Mouse (Mus musculus) heart, embryonic 15.5 days (tissue): ENCODE data around the gene Camta1. TPM values are rescaled to one million over a fixed set of nuclear protein-coding genes. Genes with fewer than 3 reads are reported as not detected.

Source experiments
- ATAC-seq: fragments of 200-750 bp; cut with Nextera tagmentation; replicated peaks from 2 replicates; pipeline ENCODE4 v1.8.0; 2017; ENCODE audit warnings: low read depth, moderate TSS enrichment; ENCODE audit not compliant: insufficient number of reproducible peaks, insufficient read depth, low FRiP score
- H3K27ac ChIP-seq: fragments of 300-500 bp; sonication (generic); 2 replicates; pipeline ENCODE4 v1.5.1; 2015; ENCODE audit warnings: mild to moderate bottlenecking, inconsistent platforms
- H3K27me3 ChIP-seq: fragments of 300-500 bp; sonication (generic); 2 replicates; pipeline ENCODE4 v1.6.1; 2015; ENCODE audit warnings: inconsistent platforms
- H3K36me3 ChIP-seq: fragments of 300-500 bp; sonication (generic); 2 replicates; pipeline ENCODE4 v1.6.1; 2015; ENCODE audit warnings: mild to moderate bottlenecking, inconsistent platforms
- H3K4me1 ChIP-seq: fragments of 300-500 bp; sonication (generic); replicated peaks from 2 replicates; pipeline ENCODE4 v1.6.1; 2015; ENCODE audit warnings: inconsistent platforms
- H3K4me2 ChIP-seq: fragments of 300-500 bp; sonication (generic); 2 replicates; pipeline ENCODE4 v1.6.1; 2015; ENCODE audit warnings: inconsistent platforms, mild to moderate bottlenecking, moderate library complexity
- H3K4me3 ChIP-seq: fragments of 300-500 bp; sonication (generic); 2 replicates; pipeline ENCODE4 v1.5.1; 2015; ENCODE audit warnings: mild to moderate bottlenecking, inconsistent platforms
- H3K9ac ChIP-seq: fragments of 300-500 bp; sonication (generic); 2 replicates; pipeline ENCODE4 v1.6.1; 2015; ENCODE audit warnings: mild to moderate bottlenecking, inconsistent platforms
- H3K9me3 ChIP-seq: fragments of 300-500 bp; sonication (generic); replicated peaks from 2 replicates; pipeline ENCODE4 v1.6.1; 2016; ENCODE audit warnings: inconsistent platforms
- WGBS: fragments of 180-500 bp; shearing (Covaris S2); methylation state at CpG from one replicate; pipeline ENCODE4 v1.1.7; 2015; ENCODE audit warnings: mixed read lengths; 5-methylcytosine and 5-hydroxymethylcytosine counted together
- polyA plus RNA-seq: library from polyadenylated mRNA; unstranded; fragments of >200 nt; fragmentation: Nextera tagmentation; extraction: Ambion mirVana; gene quantifications from 2 replicates; pipeline ENCODE4 v1.2.1, GENCODE M21; 2015

Gene Camta1
- polyA plus RNA-seq, 1 experiment from 2014 or later = 165 TPM

GRCm38 (mm10) chr4:151338931-151339330, 522.7 kb downstream of the Camta1 start:
- Histone ChIP-seq H3K36me3 (no peaks in the 10 kb centered on the region), H3K4me1 (0 out of 2 replicates have a peak, but pooled peaks cover 2% of the 10 kb centered on the region), H3K27me3 (peaks cover 7% of the 10 kb centered on the region; the same call in 1 of the 2 replicates), H3K27ac (no peak overlapping the region), H3K4me3 (no peak overlapping the region), H3K9ac (no peak overlapping the region), H3K9me3 (no peaks in the 10 kb centered on the region), H3K4me2 (no peak overlapping the region)
- no peak for ATAC-seq
- 76% methylated on average over 7 of the region's 7 CpGs for WGBS

GRCm38 (mm10) chr4:151337543-151337942, 524.1 kb downstream of the Camta1 start:
- Histone ChIP-seq H3K4me2 (no peak overlapping the region), H3K9ac (no peak overlapping the region), H3K36me3 (no peaks in the 10 kb centered on the region), H3K27me3 (peaks cover 7% of the 10 kb centered on the region; the same call in 1 of the 2 replicates), H3K4me1 (0 out of 2 replicates have a peak, but pooled peaks cover 2% of the 10 kb centered on the region), H3K4me3 (no peak overlapping the region), H3K9me3 (no peaks in the 10 kb centered on the region), H3K27ac (no peak overlapping the region)
- no peak for ATAC-seq
- WGBS = 27% methylated on average over 11 of the region's 11 CpGs

- Histone ChIP-seq H3K27ac (no peak overlapping the region), H3K27me3 (peaks cover 7% of the 10 kb centered on the region; the same call in 1 of the 2 replicates), H3K9me3 (no peaks in the 10 kb centered on the region), H3K4me3 (no peak overlapping the region), H3K9ac (no peak overlapping the region), H3K4me1 (0 out of 2 replicates have a peak, but pooled peaks cover 2% of the 10 kb centered on the region), H3K36me3 (no peaks in the 10 kb centered on the region), H3K4me2 (no peak overlapping the region)
- WGBS = 78% methylated on average over 13 of the region's 13 CpGs
- ATAC-seq = no peak
Observed at GRCm38 (mm10) chr4:151336413-151336812, 525.3 kb downstream of the Camta1 start.

GRCm38 (mm10) chr4:151334951-151335742, 526.5 kb downstream of the Camta1 start:
- no peaks in the 10 kb centered on the region for H3K9me3 ChIP-seq
- WGBS = 40% methylated on average over 23 of the region's 23 CpGs
- ATAC-seq = no peak
- H3K4me2 ChIP-seq = no peak overlapping the region
- H3K27me3 ChIP-seq = peaks cover 7% of the 10 kb centered on the region; the same call in 1 of the 2 replicates
- H3K4me3 ChIP-seq = no peak overlapping the region
- H3K36me3 ChIP-seq = no peaks in the 10 kb centered on the region
- no peak overlapping the region for H3K9ac ChIP-seq
- H3K4me1 ChIP-seq = 0 out of 2 replicates have a peak, but pooled peaks cover 2% of the 10 kb centered on the region
- no peak overlapping the region for H3K27ac ChIP-seq

- no peaks in the 10 kb centered on the region for H3K4me1 ChIP-seq
- H3K36me3 ChIP-seq = no peaks in the 10 kb centered on the region
- no peak overlapping the region for H3K4me3 ChIP-seq
- no peaks in the 10 kb centered on the region for H3K9me3 ChIP-seq
- no peak overlapping the region for H3K9ac ChIP-seq
- H3K4me2 ChIP-seq = no peak overlapping the region
- no peak for ATAC-seq
- no peaks in the 10 kb centered on the region for H3K27me3 ChIP-seq
- WGBS = 81% methylated on average over 19 of the region's 19 CpGs
- no peak overlapping the region for H3K27ac ChIP-seq
Observed at GRCm38 (mm10) chr4:151332074-151332849, 529.4 kb downstream of the Camta1 start.

GRCm38 (mm10) chr4:151330983-151331382, 530.7 kb downstream of the Camta1 start:
- no peaks in the 10 kb centered on the region for H3K9me3 ChIP-seq
- no peak for ATAC-seq
- H3K9ac ChIP-seq = no peak overlapping the region
- WGBS = 60% methylated on average over 8 of the region's 8 CpGs
- peaks cover 7% of the 10 kb centered on the region; the same call in 1 of the 2 replicates for H3K4me1 ChIP-seq
- H3K4me2 ChIP-seq = no peak overlapping the region
- H3K4me3 ChIP-seq = no peak overlapping the region
- no peaks in the 10 kb centered on the region for H3K36me3 ChIP-seq
- no peak overlapping the region for H3K27ac ChIP-seq
- no peaks in the 10 kb centered on the region for H3K27me3 ChIP-seq

- no peaks in the 10 kb centered on the region for H3K9me3 ChIP-seq
Observed at GRCm38 (mm10) chr4:151328071-151328470, 533.6 kb downstream of the Camta1 start.

GRCm38 (mm10) chr4:151326971-151327686, 534.5 kb downstream of the Camta1 start:
- no peak overlapping the region for H3K27ac ChIP-seq
- H3K4me3 ChIP-seq = no peak overlapping the region
- no peaks in the 10 kb centered on the region for H3K9me3 ChIP-seq
- ATAC-seq = no peak; the same call in 1 of the 2 replicates
- WGBS = 90% methylated on average over 8 of the region's 8 CpGs
- H3K36me3 ChIP-seq = no peaks in the 10 kb centered on the region
- H3K4me2 ChIP-seq = no peak overlapping the region
- peaks cover 12% of the 10 kb centered on the region; the same call in 1 of the 2 replicates for H3K4me1 ChIP-seq
- H3K9ac ChIP-seq = no peak overlapping the region
- H3K27me3 ChIP-seq = no peaks in the 10 kb centered on the region

More at GRCm38 (mm10) chr4:151328071-151328470, 533.6 kb downstream of the Camta1 start:
- WGBS = 71% methylated on average over 6 of the region's 6 CpGs
- H3K4me1 ChIP-seq = peaks cover 12% of the 10 kb centered on the region; the same call in 1 of the 2 replicates
- no peak overlapping the region for H3K9ac ChIP-seq
- no peak overlapping the region for H3K27ac ChIP-seq
- no peak overlapping the region for H3K4me2 ChIP-seq
- no peaks in the 10 kb centered on the region for H3K36me3 ChIP-seq
- H3K27me3 ChIP-seq = no peaks in the 10 kb centered on the region
- no peak overlapping the region for H3K4me3 ChIP-seq
- ATAC-seq = no peak

- Histone ChIP-seq H3K9me3 (no peaks in the 10 kb centered on the region), H3K4me1 (no peaks in the 10 kb centered on the region), H3K27me3 (peaks cover 7% of the 10 kb centered on the region; the same call in 1 of the 2 replicates), H3K36me3 (no peaks in the 10 kb centered on the region), H3K4me3 (no peak overlapping the region), H3K9ac (no peak overlapping the region), H3K4me2 (no peak overlapping the region), H3K27ac (no peak overlapping the region)
- WGBS = 81% methylated on average over 10 of the region's 10 CpGs
- no peak for ATAC-seq
Observed at GRCm38 (mm10) chr4:151316428-151316827, 545.2 kb downstream of the Camta1 start.

GRCm38 (mm10) chr4:151315726-151316125, 546.0 kb downstream of the Camta1 start:
- no peak overlapping the region for H3K4me3 ChIP-seq
- H3K9ac ChIP-seq = no peak overlapping the region
- H3K4me2 ChIP-seq = no peak overlapping the region
- H3K9me3 ChIP-seq = no peaks in the 10 kb centered on the region
- H3K27ac ChIP-seq = no peak overlapping the region
- 72% methylated on average over 10 of the region's 10 CpGs for WGBS
- ATAC-seq = no peak
- H3K4me1 ChIP-seq = no peaks in the 10 kb centered on the region
- H3K36me3 ChIP-seq = no peaks in the 10 kb centered on the region
- H3K27me3 ChIP-seq = peaks cover 7% of the 10 kb centered on the region; the same call in 1 of the 2 replicates

- Histone ChIP-seq H3K9me3 (no peaks in the 10 kb centered on the region), H3K4me3 (no peak overlapping the region), H3K36me3 (no peaks in the 10 kb centered on the region), H3K27me3 (no peaks in the 10 kb centered on the region), H3K9ac (no peak overlapping the region), H3K4me2 (no peak overlapping the region), H3K27ac (no peak overlapping the region), H3K4me1 (no peaks in the 10 kb centered on the region)
- ATAC-seq = no peak
- 81% methylated on average over 8 of the region's 8 CpGs for WGBS
Observed at GRCm38 (mm10) chr4:151310773-151311172, 550.9 kb downstream of the Camta1 start.
